Mouse (Mus musculus) kidney, adult 2 months (tissue): ENCODE results near the gene Nudt7.

Source experiments
- CTCF ChIP-seq: fragments of 200-500 bp; conservative IDR thresholded peaks from 2 replicates; pipeline ENCODE4 v1.5.1; 2011; ENCODE audit warnings: low read depth, mild to moderate bottlenecking, control low read depth, low read length, moderate library complexity, mixed read lengths; ENCODE audit not compliant: insufficient read depth, insufficient read length
- POLR2A ChIP-seq: fragments of 200-500 bp; IDR thresholded peaks from one replicate; pipeline ENCODE4 v1.6.1; 2011; ENCODE audit warnings: low read depth, low read length, control low read depth

- no peak for TF ChIP-seq CTCF
- no peak for TF ChIP-seq POLR2A
Measured at GRCm38 (mm10) chr8:114124084-114124750, 9.1 kb upstream of the Nudt7 start.
